Mouse (Mus musculus) forebrain, postnatal 0 days (tissue): ENCODE results near the gene Bhlha9. TPM values are rescaled to one million over a fixed set of nuclear protein-coding genes. Genes with fewer than 3 reads are reported as not detected.

ENCODE experiments used
- ATAC-seq: fragments of 200-750 bp; cut with Nextera tagmentation; 2 replicates; pipeline ENCODE4 v1.8.0; 2017; ENCODE audit warnings: mild to moderate bottlenecking, moderate library complexity
- DNase-seq: peaks from one replicate; pipeline ENCODE4 v3.0.0-alpha.2; 2015
- H3K27ac ChIP-seq: fragments of 300-500 bp; sonication (generic); 2 replicates; pipeline ENCODE4 v1.5.1; 2014; ENCODE audit warnings: low read depth, mild to moderate bottlenecking, antibody characterized with exemption, low read length, moderate library complexity, mixed read lengths
- H3K27me3 ChIP-seq: fragments of 300-500 bp; sonication (generic); 2 replicates; pipeline ENCODE4 v1.6.1; 2014; ENCODE audit warnings: mild to moderate bottlenecking, low read length, mixed read lengths; ENCODE audit not compliant: insufficient read depth
- H3K36me3 ChIP-seq: fragments of 300-500 bp; sonication (generic); 2 replicates; pipeline ENCODE4 v1.6.1; 2014; ENCODE audit warnings: mild to moderate bottlenecking, moderate library complexity; ENCODE audit not compliant: insufficient read depth
- H3K4me1 ChIP-seq: fragments of 300-500 bp; sonication (generic); 2 replicates; pipeline ENCODE4 v1.6.1; 2014; ENCODE audit warnings: antibody characterized with exemption; ENCODE audit not compliant: insufficient read depth
- H3K4me2 ChIP-seq: fragments of 300-500 bp; sonication (generic); 2 replicates; pipeline ENCODE4 v1.6.1; 2014; ENCODE audit warnings: low read depth, mild to moderate bottlenecking, moderate library complexity
- H3K4me3 ChIP-seq: fragments of 300-500 bp; sonication (generic); 2 replicates; pipeline ENCODE4 v1.5.1; 2014; ENCODE audit warnings: low read depth, low read length, mixed read lengths
- H3K9ac ChIP-seq: fragments of 300-500 bp; sonication (generic); 2 replicates; pipeline ENCODE4 v1.6.1; 2014; ENCODE audit warnings: mild to moderate bottlenecking
- H3K9me3 ChIP-seq: fragments of 300-500 bp; sonication (generic); 2 replicates; pipeline ENCODE4 v1.6.1; 2016; ENCODE audit warnings: low read length
- CTCF ChIP-seq: sonication (generic); IDR thresholded peaks from 2 replicates; pipeline ENCODE4 v1.5.1; 2016; ENCODE audit warnings: antibody characterized with exemption, control low read depth, low read depth
- WGBS: fragments of 180-500 bp; shearing (Covaris S2); extraction: QIAGEN DNeasy Blood & Tissue Kit; methylation state at CpG from one replicate; pipeline ENCODE4 v1.1.7; 2014; 5-methylcytosine and 5-hydroxymethylcytosine counted together
- polyA plus RNA-seq: library from polyadenylated mRNA; unstranded; fragments of >200 nt; fragmentation: Nextera tagmentation; extraction: Ambion mirVana; gene quantifications from 2 replicates; pipeline ENCODE4 v1.2.1, GENCODE M21; 2015
- total RNA-seq: library from RNA; depleted of rRNA; stranded (reverse); fragments of >200 nt; gene quantifications from 2 replicates; pipeline ENCODE4 v1.2.3, GENCODE M21; 2014

The Bhlha9 gene
- total and polyA plus RNA-seq, 2 experiments from 2014 or later: 0.62 to 1.8 TPM

DNA sequence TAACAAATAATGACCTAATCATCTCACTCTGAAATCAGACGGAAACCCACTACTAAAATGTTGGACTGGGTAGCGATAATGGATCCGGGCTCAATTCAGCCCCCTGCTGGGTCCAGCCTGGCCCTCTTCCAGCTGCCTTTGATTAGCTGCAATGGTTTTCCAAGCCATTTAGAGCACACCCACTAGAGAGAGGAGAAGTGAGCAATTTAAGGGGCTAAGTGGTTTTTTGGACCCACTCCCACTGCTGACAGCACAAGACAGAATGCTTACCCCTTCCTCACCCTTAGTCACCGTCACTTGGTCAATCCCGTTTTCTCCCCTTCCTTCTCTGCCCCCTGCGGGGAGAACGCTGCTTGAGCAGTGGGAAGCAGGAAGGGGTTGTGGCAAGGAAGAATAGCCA is 25.2 kb upstream of the Bhlha9 start:
- H3K9ac ChIP-seq: no peak overlapping the region
- no peaks in the 10 kb centered on the region for H3K9me3 ChIP-seq
- no peaks in the 10 kb centered on the region for H3K36me3 ChIP-seq
- peak overlapping the region; percentile 36 for H3K4me2 ChIP-seq
- DNase-seq: peak; percentile 70
- WGBS: 5% methylated on average over 7 of the region's 7 CpGs
- H3K4me3 ChIP-seq: 0 out of 2 replicates have a peak overlapping the region, but pooled peaks have one; percentile 3
- H3K27me3 ChIP-seq: no peaks in the 10 kb centered on the region
- no peak for TF ChIP-seq CTCF
- peaks cover 5% of the 10 kb centered on the region; the same call in 1 of the 2 replicates for H3K4me1 ChIP-seq
- H3K27ac ChIP-seq: no peak overlapping the region
- peak; percentile 72 for ATAC-seq

DNA sequence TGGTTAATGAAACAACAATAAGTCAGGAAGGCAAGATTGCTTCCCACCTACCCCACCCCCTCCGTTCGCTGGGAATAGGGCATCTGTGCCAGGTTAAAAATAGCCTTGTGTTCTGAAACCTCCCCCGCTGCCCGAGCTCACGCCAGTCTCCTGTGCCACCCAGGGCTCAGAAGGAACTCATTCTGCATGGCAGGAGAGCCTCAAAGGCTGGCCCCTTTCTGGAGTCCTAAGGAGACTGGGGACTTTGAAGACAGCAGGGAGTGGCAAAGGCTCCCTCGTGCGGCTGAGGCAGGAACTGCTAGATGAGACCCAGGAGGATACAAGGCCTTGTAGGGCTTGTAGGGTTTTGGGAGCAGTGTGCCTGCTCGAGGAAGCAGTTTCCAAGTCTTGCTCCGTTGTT is 24.8 kb upstream of the Bhlha9 start:
- 5% methylated on average over 9 of the region's 9 CpGs for WGBS
- H3K4me3 ChIP-seq: 0 out of 2 replicates have a peak overlapping the region, but pooled peaks have one; percentile 3
- H3K4me2 ChIP-seq: peak overlapping the region; percentile 36
- ATAC-seq: peak; percentile 53
- H3K4me1 ChIP-seq: peaks cover 5% of the 10 kb centered on the region; the same call in 1 of the 2 replicates
- H3K27ac ChIP-seq: 0 out of 2 replicates have a peak overlapping the region, but pooled peaks have one; percentile 29
- H3K9ac ChIP-seq: no peak overlapping the region
- no peaks in the 10 kb centered on the region for H3K9me3 ChIP-seq
- no peaks in the 10 kb centered on the region for H3K36me3 ChIP-seq
- DNase-seq: peak; percentile 79
- TF ChIP-seq CTCF: peak; percentile 81
- H3K27me3 ChIP-seq: no peaks in the 10 kb centered on the region

DNA sequence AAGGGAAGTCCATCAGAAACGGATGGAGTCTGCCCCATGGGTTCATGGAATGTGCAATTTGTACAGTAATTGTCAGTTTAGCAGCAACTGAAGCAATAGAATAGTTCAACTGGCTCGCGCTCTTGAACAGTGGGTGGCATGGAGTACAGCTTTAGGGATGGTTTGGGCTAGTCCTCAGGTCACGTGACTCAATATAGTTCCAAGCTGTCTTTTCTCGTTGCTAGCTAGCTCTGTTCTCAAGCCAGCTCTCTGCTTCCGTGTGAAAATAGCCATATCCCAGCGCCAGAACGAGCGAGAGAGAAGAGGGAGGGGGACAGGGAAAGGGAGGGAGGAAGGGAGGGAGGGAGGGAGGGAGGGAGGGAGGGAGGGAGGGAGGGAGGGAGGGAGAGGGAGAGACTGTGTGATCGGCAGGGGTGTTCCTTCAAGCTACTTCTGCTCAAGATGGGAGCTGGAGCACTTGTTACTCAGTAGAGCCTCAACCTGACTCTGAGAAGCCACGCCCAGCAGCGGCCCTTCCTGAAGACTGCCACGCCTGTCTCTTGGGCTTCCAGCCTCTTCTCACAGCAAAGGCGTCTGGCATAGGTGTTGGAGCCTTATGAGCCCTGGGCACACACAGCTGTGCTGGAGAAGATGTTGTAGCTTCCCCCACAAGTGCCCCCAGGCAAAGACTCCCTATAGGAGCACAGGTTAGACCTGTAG is 21.3 kb upstream of the Bhlha9 start:
- WGBS: 50% methylated on average over 14 of the region's 14 CpGs
- Histone ChIP-seq H3K4me2 (no peak overlapping the region), H3K4me3 (no peak overlapping the region), H3K27ac (no peak overlapping the region), H3K36me3 (no peaks in the 10 kb centered on the region), H3K9me3 (no peaks in the 10 kb centered on the region), H3K27me3 (no peaks in the 10 kb centered on the region), H3K9ac (no peak overlapping the region), H3K4me1 (peaks cover 5% of the 10 kb centered on the region; the same call in 1 of the 2 replicates)
- ATAC-seq (0 out of 2 replicates have a peak, but pooled peaks have one; percentile 26), DNase-seq (peak; percentile 49)
- no peak for TF ChIP-seq CTCF

DNA sequence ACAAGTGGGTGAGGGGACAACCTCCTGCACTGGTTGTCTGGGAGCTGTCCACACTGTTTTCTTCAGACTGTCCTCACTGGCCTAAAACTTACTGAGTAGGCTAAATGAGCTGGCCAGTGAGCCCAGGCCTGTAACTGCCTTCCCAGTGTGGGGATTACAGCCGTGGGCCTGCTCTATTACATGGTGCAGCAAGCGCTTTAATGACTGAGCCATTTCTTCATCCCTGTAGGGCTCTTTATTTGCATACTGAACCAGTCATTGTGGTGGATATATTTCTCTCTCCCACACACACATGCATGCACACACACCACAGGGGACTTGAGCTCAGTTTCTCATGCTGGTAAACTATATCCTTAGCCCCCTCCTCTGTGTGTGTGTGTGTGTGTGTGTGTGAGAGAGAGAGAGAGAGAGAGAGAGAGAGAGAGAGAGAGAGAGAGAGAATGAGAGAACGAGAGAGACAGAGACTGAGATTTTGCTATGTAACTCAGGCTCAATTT is 19.4 kb upstream of the Bhlha9 start:
- no peaks in the 10 kb centered on the region for H3K36me3 ChIP-seq
- no peak overlapping the region for H3K4me3 ChIP-seq
- TF ChIP-seq CTCF: no peak
- no peak overlapping the region for H3K4me2 ChIP-seq
- no peak overlapping the region for H3K27ac ChIP-seq
- no peak overlapping the region for H3K9ac ChIP-seq
- no peaks in the 10 kb centered on the region for H3K27me3 ChIP-seq
- no peak for DNase-seq
- no peak for ATAC-seq
- no peaks in the 10 kb centered on the region for H3K4me1 ChIP-seq
- H3K9me3 ChIP-seq: no peaks in the 10 kb centered on the region
- 38% methylated on average over 3 of the region's 3 CpGs for WGBS

DNA sequence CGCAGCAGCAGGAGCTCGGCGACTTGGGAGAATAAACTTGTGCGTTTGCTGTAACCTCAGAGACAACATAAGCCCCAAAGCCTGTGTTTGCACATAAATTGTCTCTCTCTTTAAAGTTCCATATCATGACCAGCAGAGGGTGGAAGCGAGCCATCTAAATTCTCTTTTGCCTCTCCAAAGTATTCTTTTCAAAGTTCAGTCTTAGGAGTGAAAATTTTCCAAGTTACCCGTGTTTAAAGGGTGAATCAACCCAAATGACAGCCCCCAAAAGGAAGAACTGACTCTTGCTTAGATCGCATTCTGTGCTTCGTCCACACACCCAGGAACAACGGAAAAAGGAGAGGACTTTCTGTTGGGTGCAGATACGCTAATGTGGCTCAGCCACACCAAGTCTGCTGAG is 17.2 kb upstream of the Bhlha9 start:
- no peak overlapping the region for H3K27ac ChIP-seq
- H3K27me3 ChIP-seq: no peaks in the 10 kb centered on the region
- 5% methylated on average over 10 of the region's 10 CpGs for WGBS
- DNase-seq (peak; percentile 82), ATAC-seq (0 out of 2 replicates have a peak, but pooled peaks have one; percentile 23)
- H3K9me3 ChIP-seq: no peaks in the 10 kb centered on the region
- H3K4me3 ChIP-seq: no peak overlapping the region
- H3K4me2 ChIP-seq: no peak overlapping the region
- H3K9ac ChIP-seq: no peak overlapping the region
- no peaks in the 10 kb centered on the region for H3K4me1 ChIP-seq
- peak; percentile 77 for TF ChIP-seq CTCF
- H3K36me3 ChIP-seq: no peaks in the 10 kb centered on the region

DNA sequence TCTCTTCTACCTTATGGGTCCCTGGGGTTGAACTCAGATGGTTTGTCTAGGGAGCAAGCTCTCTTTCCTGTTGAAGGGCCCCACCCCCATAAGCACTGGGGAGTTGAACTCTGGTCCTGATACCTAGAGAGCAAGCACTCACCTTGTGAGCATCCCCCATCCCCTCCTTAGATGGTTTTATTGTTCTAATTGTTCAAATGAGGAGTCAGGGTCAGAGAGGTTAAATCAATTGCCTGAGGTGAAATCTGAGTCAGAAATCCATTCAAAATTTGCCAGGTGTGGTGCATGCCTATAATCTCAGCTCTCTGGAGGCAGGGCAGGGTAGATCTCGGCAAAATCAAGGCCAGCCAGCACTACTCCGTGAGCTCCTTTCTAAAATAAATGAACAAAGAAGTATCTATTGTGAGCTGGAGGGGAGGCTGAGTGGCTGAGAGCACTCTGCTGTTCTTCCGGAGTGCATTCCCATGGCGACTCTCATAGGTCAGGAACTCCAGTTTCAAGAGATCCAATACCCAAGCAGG is 14.8 kb upstream of the Bhlha9 start:
- 30% methylated on average over 4 of the region's 4 CpGs for WGBS
- ATAC-seq (no peak), DNase-seq (no peak)
- H3K27ac ChIP-seq: no peak overlapping the region
- no peaks in the 10 kb centered on the region for H3K4me1 ChIP-seq
- H3K9me3 ChIP-seq: no peaks in the 10 kb centered on the region
- no peak overlapping the region for H3K4me2 ChIP-seq
- H3K36me3 ChIP-seq: no peaks in the 10 kb centered on the region
- TF ChIP-seq CTCF: no peak
- H3K27me3 ChIP-seq: no peaks in the 10 kb centered on the region
- no peak overlapping the region for H3K4me3 ChIP-seq
- no peak overlapping the region for H3K9ac ChIP-seq
